Mouse (Mus musculus) adrenal gland (tissue): Measurements from ENCODE around the gene Cux1.
"Not testable (repeated sequence)": the region's sequence is repeated elsewhere in the genome, so short reads cannot be mapped to it uniquely, and the experiment has no call there.

Experiments
- intact Hi-C: fragments of 180-260 bp; cut with DNase I; formaldehyde crosslinking; loops from one replicate; pipeline ENCODE4 v1.15.1; 2025
- microRNA-seq, 2 experiments: library from miRNA; unstranded; fragments of <30 nt; microRNA quantifications; one replicate each; pipeline ENCODE4; 2019

The Cux1 gene

DNA sequence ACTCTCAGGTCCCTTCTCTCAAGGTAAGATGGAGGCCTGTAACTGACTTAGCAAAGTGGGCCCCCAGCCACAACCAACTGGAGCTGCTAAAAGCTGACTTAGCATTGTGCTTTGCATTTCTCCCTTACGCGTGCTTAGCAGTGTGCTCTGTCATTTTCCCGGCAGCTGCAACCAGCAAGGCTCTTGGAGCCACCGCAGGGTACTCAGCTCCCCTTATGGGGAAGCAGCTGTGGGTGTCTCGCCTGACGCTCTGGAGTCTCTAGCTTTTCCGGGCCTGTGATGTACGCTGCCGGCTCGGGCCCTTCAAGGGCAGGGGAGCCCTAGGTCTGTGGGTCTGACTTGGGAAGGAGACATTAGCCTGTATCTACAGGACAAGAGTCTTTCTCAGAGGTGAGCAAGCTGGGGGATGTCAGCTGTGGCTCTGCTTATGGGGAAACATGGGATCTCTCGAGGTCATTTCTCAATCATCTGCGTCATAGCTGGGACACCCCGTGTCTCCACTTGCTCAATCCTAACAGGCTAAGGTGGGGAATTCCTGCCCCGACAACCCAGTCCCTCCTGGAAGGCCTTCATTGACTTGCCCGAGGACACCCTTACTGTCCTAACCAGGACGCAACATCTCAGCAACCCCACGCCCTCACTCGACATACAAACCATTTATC, 350.2 kb downstream of the Cux1 start:
- intact Hi-C loops: no loop called here

GRCm38 (mm10) chr5:136215958-136216357, 351.3 kb downstream of the Cux1 start:
- intact Hi-C loops: no loop called here

DNA sequence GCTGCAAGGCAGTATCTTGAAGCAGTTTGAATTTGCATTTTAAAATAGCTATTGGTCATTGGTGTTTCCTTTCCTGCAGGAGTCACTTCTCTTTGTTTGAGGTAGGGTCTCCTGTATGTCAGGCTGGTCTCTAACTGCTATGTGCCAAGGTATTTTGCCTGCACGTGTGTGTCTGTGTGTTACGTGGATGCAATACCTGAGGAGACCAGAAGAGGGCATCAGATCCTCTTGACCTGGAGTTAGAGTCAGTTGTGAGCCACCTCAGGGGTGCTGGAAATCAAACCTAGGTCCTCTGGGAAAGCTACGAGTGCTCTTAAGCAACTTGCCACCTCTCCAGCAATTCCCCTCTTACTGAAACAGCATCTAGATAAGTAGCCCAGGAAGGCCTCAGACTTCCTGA, 352.1 kb downstream of the Cux1 start:
- intact Hi-C loops: no loop called here

DNA sequence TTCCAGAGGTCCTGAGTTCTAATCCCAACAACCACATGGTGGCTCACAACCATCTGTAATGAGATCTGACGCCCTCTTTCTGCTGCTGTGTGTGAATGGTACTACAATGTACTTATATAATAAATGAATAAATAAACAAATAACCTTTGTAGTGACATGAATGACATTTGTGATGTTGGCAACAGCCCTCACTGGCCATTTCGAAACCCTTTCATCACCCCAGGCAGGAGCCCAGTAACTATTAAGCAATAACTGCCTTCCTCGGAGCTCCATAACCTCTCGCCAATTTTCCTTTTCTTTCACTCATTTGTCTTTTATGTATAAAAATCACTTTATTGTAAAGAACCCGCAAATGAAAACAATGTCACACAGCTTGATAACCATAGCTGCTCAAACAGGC, 353.6 kb downstream of the Cux1 start:
- intact Hi-C loops: no loop called here

GRCm38 (mm10) chr5:136212716-136213115, 354.6 kb downstream of the Cux1 start:
- intact Hi-C loops: no loop called here

DNA sequence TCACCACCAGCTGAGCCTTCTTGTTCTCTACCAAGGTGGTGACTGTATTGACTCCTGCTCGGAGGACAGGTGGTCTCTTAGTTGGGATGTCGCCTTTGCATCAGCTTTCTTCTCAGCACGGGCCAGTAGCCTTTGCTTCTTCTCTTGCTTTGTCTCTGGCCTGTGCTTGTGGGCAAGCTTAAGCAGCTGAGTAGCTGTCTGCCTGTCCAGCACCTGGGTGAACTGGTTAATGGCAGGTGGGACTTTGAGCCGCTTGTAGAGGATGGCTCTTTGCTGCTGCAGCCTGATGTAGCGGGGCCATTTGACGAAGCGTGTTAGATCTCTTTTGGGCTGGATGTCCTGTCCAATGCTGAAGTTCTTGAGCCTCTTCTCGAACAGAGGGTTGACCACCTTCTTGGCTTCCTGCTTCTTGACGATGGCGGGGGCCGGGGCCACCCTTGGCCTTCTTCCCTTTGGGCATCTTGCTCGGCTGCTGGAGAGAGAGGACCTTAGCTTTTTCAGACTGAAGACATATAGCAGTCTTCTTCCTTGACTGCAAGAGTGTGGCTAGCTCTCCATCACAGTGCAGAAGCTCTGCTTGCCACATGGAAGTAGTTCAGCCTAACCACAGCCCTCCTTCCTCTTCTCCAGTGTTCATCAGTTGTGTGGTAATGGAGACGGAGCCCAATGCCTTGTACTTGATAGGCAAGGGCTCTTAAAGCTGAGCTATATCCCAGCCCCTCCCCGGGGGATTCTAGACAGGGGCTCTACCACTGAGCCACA, 355.8 kb downstream of the Cux1 start:
- intact Hi-C loops: not testable (repeated sequence)

DNA sequence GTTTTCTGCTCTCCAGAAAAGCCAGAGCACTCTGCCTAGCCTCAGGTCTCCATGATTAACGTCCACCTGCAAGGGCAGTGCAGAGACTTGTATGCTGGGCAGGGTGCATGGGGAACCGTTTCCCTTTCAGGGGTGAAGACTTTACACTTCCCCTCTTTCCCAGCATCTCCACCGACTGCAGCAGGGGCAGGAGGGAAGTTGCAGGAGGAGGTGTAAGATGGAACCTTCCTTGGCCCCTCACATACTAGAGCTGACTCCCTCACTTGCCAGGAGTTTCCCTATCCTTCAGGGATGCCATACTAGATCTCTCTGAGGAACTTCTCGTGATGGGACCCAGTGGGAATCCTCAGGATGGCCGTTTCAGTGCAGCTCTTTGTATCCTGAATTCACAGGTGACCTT, 356.7 kb downstream of the Cux1 start:
- intact Hi-C loops: no loop called here

DNA sequence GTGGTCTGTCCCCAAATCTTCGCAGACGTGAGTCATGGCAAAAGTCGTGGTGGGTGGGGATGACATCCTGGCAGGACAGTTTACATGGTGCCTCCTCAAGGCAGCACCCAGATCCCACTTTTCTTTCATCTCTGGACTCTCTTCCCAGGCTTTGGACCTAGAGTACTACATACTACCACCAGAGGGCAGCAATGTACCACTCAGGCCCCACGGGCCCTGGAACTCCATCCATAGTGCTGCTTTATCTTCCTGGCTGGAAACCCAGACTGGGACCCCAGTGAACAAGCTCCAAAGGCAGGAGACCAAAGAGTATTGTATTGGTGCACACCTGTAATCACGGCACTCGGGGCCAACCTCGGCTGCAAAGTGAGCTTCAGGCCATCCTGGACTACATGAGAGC, 365.5 kb downstream of the Cux1 start:
- intact Hi-C loops: loop anchor here (1.0 kb wide), 1 partner anchor 51 kb away; no protein-coding TSS in a partner anchor

DNA sequence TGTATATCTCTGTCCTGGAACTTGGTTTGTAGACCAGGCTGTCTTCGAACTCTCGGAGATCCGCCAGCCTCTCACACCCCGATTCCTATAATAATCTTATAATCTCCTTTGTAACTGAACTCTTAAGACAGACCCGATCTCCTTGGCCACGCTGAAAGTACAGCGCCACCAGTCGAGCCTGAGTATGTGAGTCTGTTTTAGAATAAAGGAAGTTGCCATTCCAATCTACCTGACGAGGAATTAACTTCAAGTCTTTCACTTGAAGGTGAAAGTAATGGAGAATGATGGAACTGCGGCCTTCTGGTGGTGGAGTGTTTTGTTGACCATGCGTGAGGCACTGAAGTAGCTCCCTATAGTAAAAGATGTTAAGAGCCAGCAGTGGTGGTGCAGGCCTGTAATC, 367.8 kb downstream of the Cux1 start:
- intact Hi-C loops: no loop called here

- intact Hi-C loops: no loop called here
Observed at GRCm38 (mm10) chr5:136198474-136199391, 368.6 kb downstream of the Cux1 start, which contains the start of gene Prkrip1. Gene Prkrip1 (minus strand): TSS chr5:136198963.

Small RNAs within 50 kb of the gene (microRNA-seq; reads per million reads assigned to microRNA genes)
- gene Mir721: 0 reads per million in 2 experiments
